Mouse (Mus musculus) liver, embryonic 15.5 days (tissue): ENCODE data around the gene Hyls1. TPM values are rescaled to one million over a fixed set of nuclear protein-coding genes. Genes with fewer than 3 reads are reported as not detected.
A peak's percentile ranks its signal among the peaks of the same experiment; 100 is the strongest.
"Not testable (repeated sequence)": the region's sequence is repeated elsewhere in the genome, so short reads cannot be mapped to it uniquely, and the experiment has no call there.

Experiments
- ATAC-seq: fragments of 200-750 bp; cut with Nextera tagmentation; 2 replicates; pipeline ENCODE4 v1.8.0; 2017; ENCODE audit warnings: moderate number of reproducible peaks, mild to moderate bottlenecking, moderate library complexity; ENCODE audit not compliant: insufficient read depth
- H3K27ac ChIP-seq: fragments of 300-500 bp; sonication (generic); replicated peaks from 2 replicates; pipeline ENCODE4 v1.5.1; 2015; ENCODE audit warnings: mild to moderate bottlenecking, inconsistent platforms
- H3K27me3 ChIP-seq: fragments of 300-500 bp; sonication (generic); 2 replicates; pipeline ENCODE4 v1.6.1; 2015; ENCODE audit warnings: mild to moderate bottlenecking, inconsistent platforms
- H3K36me3 ChIP-seq: fragments of 300-500 bp; sonication (generic); replicated peaks from 2 replicates; pipeline ENCODE4 v1.6.1; 2015; ENCODE audit warnings: moderate library complexity, mild to moderate bottlenecking, inconsistent platforms
- H3K4me1 ChIP-seq: fragments of 300-500 bp; sonication (generic); replicated peaks from 2 replicates; pipeline ENCODE4 v1.6.1; 2015; ENCODE audit warnings: inconsistent platforms
- H3K4me2 ChIP-seq: fragments of 300-500 bp; sonication (generic); 2 replicates; pipeline ENCODE4 v1.6.1; 2015; ENCODE audit warnings: moderate library complexity, mild to moderate bottlenecking, inconsistent platforms
- H3K4me3 ChIP-seq: fragments of 300-500 bp; sonication (generic); replicated peaks from 2 replicates; pipeline ENCODE4 v1.5.1; 2015; ENCODE audit warnings: mild to moderate bottlenecking, inconsistent platforms
- H3K9ac ChIP-seq: fragments of 300-500 bp; sonication (generic); 2 replicates; pipeline ENCODE4 v1.6.1; 2015; ENCODE audit warnings: moderate library complexity, mild to moderate bottlenecking, inconsistent platforms
- H3K9me3 ChIP-seq: fragments of 300-500 bp; sonication (generic); replicated peaks from 2 replicates; pipeline ENCODE4 v1.6.1; 2016; ENCODE audit warnings: inconsistent platforms
- WGBS: fragments of 180-500 bp; shearing (Covaris S2); methylation state at CpG from one replicate; pipeline ENCODE4 v1.1.7; 2015; ENCODE audit warnings: mixed read lengths; ENCODE audit not compliant: insufficient replicate concordance; 5-methylcytosine and 5-hydroxymethylcytosine counted together
- polyA plus RNA-seq: library from polyadenylated mRNA; unstranded; fragments of >200 nt; fragmentation: Nextera tagmentation; extraction: Ambion mirVana; gene quantifications from 2 replicates; pipeline ENCODE4 v1.2.1, GENCODE M21; 2015

The Hyls1 gene
- polyA plus RNA-seq, result 8.9 TPM in 2 replicates

DNA sequence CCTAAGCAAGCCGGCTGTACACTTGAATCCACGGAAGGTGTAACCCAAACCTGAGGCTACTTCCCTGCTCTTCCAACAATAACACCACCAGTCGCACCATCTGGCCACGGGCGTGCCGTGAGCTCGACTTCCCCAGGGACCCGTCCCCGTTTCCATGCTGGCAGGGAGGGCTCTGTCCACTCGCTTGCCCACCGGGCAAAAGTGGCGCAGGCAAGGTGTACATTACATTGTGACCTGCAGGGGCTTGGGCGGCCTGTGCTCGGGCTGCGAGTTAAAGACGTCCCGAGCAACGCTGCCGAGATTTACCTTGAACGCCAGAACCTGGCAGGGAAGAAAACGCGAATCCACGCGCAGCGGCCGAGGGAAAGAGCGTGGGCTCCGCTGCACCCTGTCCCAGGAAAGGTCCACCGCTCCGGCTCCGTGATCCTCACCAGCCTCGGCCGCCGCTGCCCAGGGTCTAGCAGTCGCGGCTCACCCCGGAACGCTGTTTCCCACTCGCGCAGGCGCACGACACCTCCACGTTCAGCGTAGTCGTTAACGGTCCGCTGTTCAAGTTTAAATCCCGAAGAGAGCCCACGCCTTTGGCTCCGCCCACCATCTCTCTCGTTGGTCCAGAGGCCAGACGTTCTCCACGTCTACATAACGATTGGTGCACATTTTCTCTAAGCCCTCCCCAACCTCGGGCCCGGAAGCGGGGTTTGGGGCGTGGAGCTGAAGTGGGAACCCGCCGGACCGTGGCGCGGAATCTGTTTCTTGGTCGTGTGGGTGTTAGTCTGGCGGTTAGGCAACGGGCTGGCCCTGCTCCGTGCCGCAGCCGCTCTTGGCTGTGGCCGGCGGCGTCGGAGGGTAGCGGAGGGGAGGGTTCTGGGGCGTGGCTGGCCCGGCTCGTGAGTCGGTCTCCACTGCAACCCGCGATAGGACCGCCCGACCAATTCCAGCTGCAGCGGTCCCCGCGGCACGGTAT lies at the start of gene Hyls1, which contains the start of gene Pate2:
Gene Hyls1 (minus strand): TSS at position 828 of the 964 bp plus-strand sequence.
Gene Pate2 (plus strand): TSS at position 714 of the 964 bp plus-strand sequence.
- peaks cover 29% of the 10 kb centered on the region for H3K27me3 ChIP-seq
- peaks cover 34% of the 10 kb centered on the region for H3K36me3 ChIP-seq
- H3K4me1 ChIP-seq, result peaks cover 16% of the 10 kb centered on the region
- ATAC-seq, result peak; percentile 97
- peak within 1 kb of the TSS; percentile 94 for H3K4me3 ChIP-seq
- peak within 1 kb of the TSS; percentile 97 for H3K27ac ChIP-seq
- H3K4me2 ChIP-seq, result peak within 1 kb of the TSS; percentile 72
- WGBS, result under 1% methylated on average over 86 of the region's 86 CpGs
- H3K9ac ChIP-seq, result peak within 1 kb of the TSS; percentile 92
- no peaks in the 10 kb centered on the region for H3K9me3 ChIP-seq

DNA sequence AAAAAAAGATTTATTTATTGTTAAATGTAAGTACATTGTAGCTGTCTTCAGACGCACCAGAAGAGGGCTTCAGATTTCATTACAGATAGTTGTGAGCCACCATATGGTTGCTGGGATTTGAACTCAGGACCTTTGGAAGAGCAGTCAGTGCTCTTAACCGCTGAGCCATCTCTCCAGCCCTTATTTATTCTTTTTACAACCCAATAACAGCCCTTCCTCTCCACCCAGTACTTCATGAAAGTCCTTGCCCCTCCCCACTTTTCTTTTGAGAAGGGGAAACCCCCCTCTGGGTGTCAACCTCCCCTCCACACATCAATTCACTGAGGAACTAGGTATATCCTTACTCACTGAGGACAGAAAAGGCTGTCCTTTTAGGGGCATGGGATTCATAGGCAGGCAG lies 46.6 kb upstream of the Hyls1 start:
- not testable (repeated sequence) for H3K9ac ChIP-seq, H3K27me3 ChIP-seq, H3K27ac ChIP-seq, H3K4me2 ChIP-seq, H3K36me3 ChIP-seq, H3K4me1 ChIP-seq, H3K4me3 ChIP-seq, H3K9me3 ChIP-seq, ATAC-seq
- 48% methylated on average over 2 of the region's 2 CpGs for WGBS

DNA sequence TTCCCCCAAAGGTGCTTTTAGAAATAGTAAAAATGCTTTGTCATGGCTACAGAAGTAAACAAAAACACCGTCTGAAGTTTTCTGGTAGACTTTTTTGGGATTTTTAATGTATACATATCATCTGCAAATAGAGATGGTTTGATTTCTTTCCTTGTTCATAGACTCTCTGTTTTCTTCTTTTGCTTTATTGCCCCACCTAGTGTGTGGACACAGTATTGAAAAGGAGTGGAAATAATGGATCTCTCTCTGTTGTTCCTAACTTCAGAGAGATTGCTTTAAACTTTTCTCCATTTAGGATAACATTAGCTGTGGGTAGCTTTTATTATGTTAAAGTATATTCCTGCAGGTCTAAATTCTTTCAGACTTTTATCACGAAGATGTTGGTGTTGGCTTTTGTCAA lies 43.8 kb upstream of the Hyls1 start:
- no peak overlapping the region for H3K4me2 ChIP-seq

DNA sequence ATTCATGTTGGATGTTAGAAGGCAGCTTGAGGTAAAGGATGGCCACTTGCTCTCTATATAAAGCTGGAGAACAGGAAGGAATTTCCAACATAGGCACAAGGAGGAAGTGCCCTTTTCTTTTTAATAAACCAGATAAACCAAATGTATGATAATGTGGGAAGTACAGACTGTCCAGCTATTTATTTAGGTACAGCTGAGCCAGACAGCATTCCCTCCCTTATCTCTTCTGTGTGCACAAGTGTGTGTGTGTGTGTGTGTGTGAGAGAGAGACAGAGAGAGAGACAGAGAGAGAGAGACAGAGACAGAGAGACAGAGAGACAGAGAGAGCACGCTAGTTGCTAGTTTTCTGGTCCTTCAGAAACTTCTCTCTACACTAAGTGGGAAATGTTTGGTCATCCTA lies 41.6 kb upstream of the Hyls1 start, which contains the start of gene Pate4:
Gene Pate4 (minus strand): TSS at position 101 of the 400 bp plus-strand sequence.
- H3K36me3 ChIP-seq, result no peaks in the 10 kb centered on the region
- H3K9me3 ChIP-seq, result no peaks in the 10 kb centered on the region
- no peak within 1 kb of the TSS for H3K4me3 ChIP-seq
- no peak within 1 kb of the TSS for H3K9ac ChIP-seq
- WGBS, result 56% methylated on average over 1 of the region's 1 CpGs
- no peaks in the 10 kb centered on the region for H3K4me1 ChIP-seq
- no peak for ATAC-seq
- no peak within 1 kb of the TSS for H3K4me2 ChIP-seq
- no peak within 1 kb of the TSS for H3K27ac ChIP-seq
- no peaks in the 10 kb centered on the region for H3K27me3 ChIP-seq

More for the DNA sequence above, 43.8 kb upstream of the Hyls1 start:
- Histone ChIP-seq H3K4me3 (no peak overlapping the region), H3K36me3 (no peaks in the 10 kb centered on the region), H3K27me3 (no peaks in the 10 kb centered on the region), H3K9ac (no peak overlapping the region), H3K27ac (no peak overlapping the region), H3K4me1 (no peaks in the 10 kb centered on the region), H3K9me3 (no peaks in the 10 kb centered on the region)
- no peak for ATAC-seq
- WGBS, result 13% methylated on average over 2 of the region's 2 CpGs

DNA sequence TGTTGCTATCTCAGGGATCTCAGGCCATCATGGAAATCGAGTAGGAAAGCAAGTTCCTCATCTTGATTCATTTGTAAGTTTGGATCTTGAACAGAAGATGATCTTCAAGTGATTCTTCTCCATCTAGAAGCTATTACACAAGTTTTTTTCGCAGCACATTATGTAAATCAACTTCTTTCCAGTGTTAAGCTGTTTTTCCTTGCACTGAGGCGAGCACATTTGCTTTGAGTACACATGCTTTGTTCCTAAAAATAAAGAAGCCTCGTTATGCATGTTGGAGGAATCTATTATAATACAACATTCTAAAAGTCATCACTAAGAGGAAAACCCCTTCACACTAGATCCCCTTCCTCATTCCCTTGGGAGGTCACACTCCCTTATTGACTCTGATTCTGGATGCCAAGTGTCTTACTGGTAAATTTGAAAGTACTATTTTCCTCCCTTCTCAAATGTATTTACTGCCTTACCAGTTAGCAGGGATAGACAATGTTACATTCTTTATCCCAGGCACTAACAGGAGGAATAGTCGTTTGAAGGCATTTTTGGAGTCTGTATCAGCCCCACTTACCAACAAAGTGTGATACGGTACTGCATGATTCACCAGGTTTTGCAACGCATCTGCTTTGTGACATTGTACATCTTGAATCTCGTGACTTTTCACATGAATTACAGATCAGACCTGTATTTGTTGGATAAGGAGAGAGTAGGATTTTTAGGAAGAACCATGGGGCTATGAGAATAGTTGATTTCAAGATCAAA lies 37.6 kb upstream of the Hyls1 start:
- Histone ChIP-seq H3K4me2 (no peak overlapping the region), H3K27ac (no peak overlapping the region), H3K4me3 (no peak overlapping the region), H3K9me3 (no peaks in the 10 kb centered on the region), H3K9ac (no peak overlapping the region), H3K27me3 (no peaks in the 10 kb centered on the region), H3K4me1 (no peaks in the 10 kb centered on the region), H3K36me3 (no peaks in the 10 kb centered on the region)
- 42% methylated on average over 8 of the region's 8 CpGs for WGBS
- no peak for ATAC-seq

DNA sequence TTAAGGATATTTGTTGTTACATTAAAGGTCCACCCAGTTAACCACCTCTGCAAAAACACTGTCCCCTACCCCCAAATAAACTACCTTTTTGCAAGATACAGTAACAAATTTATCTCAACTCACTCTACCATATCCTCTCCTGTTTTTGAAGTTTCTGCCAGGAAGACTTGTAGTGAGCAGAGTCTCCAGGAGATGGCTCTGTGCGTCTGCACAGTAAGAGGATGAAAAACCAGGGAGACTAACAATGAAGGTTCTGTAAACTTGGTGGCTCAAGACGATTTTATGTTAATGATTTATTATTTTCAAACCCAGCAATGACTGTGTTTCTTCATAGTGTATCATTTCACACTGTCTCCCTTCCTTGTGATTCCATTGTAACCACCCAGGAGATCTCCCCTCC lies 22.7 kb upstream of the Hyls1 start:
- Histone ChIP-seq H3K4me1 (no peaks in the 10 kb centered on the region), H3K4me3 (no peak overlapping the region), H3K9me3 (no peaks in the 10 kb centered on the region), H3K27me3 (no peaks in the 10 kb centered on the region), H3K27ac (no peak overlapping the region), H3K36me3 (no peaks in the 10 kb centered on the region), H3K9ac (no peak overlapping the region), H3K4me2 (no peak overlapping the region)
- no peak for ATAC-seq
- 6% methylated on average over 2 of the region's 2 CpGs for WGBS

DNA sequence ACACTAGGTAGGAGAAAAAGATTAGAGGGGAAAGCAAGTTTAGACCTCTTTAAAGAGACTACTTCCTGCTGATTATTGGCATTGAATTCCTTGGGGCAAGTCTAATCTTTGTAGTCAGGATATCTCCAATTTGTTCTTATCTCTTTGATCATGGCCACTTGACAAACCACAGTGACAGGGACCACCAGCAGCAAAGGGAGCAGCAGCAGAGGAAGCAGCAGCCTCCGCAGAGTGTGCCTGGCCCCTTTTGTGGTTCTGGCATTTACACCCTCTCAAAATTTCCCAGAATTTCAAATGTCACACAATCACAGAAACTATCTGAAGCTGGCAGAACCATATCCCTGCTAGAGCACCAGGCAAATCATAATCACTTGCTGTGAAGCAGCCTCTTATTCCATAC lies 17.5 kb upstream of the Hyls1 start:
- H3K4me1 ChIP-seq, result no peaks in the 10 kb centered on the region
- H3K4me2 ChIP-seq, result no peak overlapping the region
- no peaks in the 10 kb centered on the region for H3K9me3 ChIP-seq
- H3K27me3 ChIP-seq, result no peaks in the 10 kb centered on the region
- H3K4me3 ChIP-seq, result no peak overlapping the region
- no peak overlapping the region for H3K9ac ChIP-seq
- no peak overlapping the region for H3K27ac ChIP-seq
- H3K36me3 ChIP-seq, result no peaks in the 10 kb centered on the region
- 15% methylated on average over 1 of the region's 1 CpGs for WGBS
- no peak for ATAC-seq

DNA sequence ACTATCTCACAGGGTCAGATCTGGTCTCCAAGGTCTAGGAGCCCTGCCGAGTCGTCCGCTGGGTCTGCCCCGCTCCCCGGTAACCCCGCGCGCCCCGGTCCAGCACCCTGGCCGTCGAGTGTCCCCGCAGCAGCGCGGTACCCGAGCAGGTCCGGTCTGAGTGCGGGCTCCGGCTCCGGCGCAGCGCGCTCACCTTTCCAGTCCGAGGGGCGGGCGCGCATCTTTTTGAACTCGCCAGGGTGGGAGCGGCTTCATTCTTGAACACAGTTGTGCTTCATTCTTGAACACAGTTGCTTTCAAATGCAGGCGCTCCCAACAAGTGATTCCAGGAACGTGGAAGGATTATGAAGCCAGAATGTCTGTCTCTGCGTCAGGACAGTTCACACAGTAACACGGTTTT lies 4.2 kb upstream of the Hyls1 start:
- Histone ChIP-seq H3K36me3 (no peaks in the 10 kb centered on the region), H3K9ac (no peak overlapping the region), H3K4me2 (peak overlapping the region; percentile 30), H3K9me3 (no peaks in the 10 kb centered on the region), H3K27me3 (peaks cover 37% of the 10 kb centered on the region), H3K4me3 (no peak overlapping the region), H3K27ac (no peak overlapping the region), H3K4me1 (peaks cover 8% of the 10 kb centered on the region)
- WGBS, result 6% methylated on average over 32 of the region's 32 CpGs
- ATAC-seq, result no peak

DNA sequence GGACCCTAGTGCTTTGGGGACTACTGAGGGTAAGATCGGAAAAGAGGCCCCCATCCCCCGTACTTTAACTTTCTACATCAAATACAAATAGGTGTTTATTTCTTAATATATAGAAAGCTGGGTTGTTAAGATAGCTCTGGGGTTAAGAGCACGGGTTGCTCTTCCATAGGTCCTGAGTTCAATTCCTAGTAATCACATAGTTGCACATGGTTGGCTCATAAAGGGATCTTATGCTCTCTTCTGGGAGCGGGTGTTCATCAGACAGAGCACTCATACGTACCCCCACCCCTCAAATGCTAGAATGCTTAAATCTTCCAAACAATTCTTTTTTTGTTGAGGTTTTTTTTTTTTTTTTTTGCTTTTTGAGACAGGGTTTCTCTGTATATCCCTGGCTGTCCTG lies 465 bp upstream of the Hyls1 start:
- H3K9me3 ChIP-seq, result no peaks in the 10 kb centered on the region
- 9% methylated on average over 5 of the region's 5 CpGs for WGBS
- peaks cover 26% of the 10 kb centered on the region for H3K36me3 ChIP-seq
- H3K9ac ChIP-seq, result peak overlapping the region; percentile 92
- peak overlapping the region; percentile 97 for H3K27ac ChIP-seq
- peaks cover 32% of the 10 kb centered on the region for H3K27me3 ChIP-seq
- no peak for ATAC-seq
- peaks cover 16% of the 10 kb centered on the region for H3K4me1 ChIP-seq
- H3K4me2 ChIP-seq, result peak overlapping the region; percentile 72
- peak overlapping the region; percentile 94 for H3K4me3 ChIP-seq

DNA sequence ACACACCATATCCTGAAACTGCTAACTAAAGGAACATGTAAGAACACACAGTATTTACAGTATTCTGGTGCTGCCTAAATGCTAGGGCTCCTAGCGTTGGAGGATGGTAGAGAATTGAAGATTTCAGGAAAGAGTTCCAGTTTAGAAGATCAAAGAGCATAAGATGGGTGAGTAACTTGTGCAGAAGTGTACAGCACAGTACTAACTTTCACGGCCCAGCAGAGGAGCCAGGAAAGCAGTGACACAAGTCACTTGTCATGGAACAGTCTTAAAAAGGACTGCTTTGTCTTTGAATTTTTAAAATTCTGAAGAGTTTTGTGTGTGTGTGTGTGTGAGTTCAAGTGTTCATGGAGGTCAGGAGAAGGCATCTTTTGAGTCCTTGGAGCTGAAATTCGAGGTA lies 2.2 kb downstream of the Hyls1 start:
- peak overlapping the region; percentile 72; the same call in 1 of the 2 replicates for H3K4me2 ChIP-seq
- H3K36me3 ChIP-seq, result peaks cover 44% of the 10 kb centered on the region
- no peak overlapping the region for H3K27ac ChIP-seq
- no peak overlapping the region for H3K9ac ChIP-seq
- peak overlapping the region; percentile 94 for H3K4me3 ChIP-seq
- peaks cover 14% of the 10 kb centered on the region for H3K27me3 ChIP-seq
- WGBS, result 79% methylated on average over 3 of the region's 3 CpGs
- peaks cover 16% of the 10 kb centered on the region for H3K4me1 ChIP-seq
- ATAC-seq, result no peak
- no peaks in the 10 kb centered on the region for H3K9me3 ChIP-seq
